Mouse (Mus musculus) lung, embryonic 14.5 days (tissue): ENCODE results near the gene Ddx3x. TPM values are rescaled to one million over a fixed set of nuclear protein-coding genes. Genes with fewer than 3 reads are reported as not detected.

Source experiments
- ATAC-seq: fragments of 200-750 bp; cut with Nextera tagmentation; 2 replicates; pipeline ENCODE4 v1.8.0; 2017; ENCODE audit warnings: mild to moderate bottlenecking, moderate TSS enrichment, moderate library complexity; ENCODE audit not compliant: insufficient read depth
- DNase-seq: peaks from one replicate; pipeline ENCODE4 v3.0.0-alpha.2; 2015
- H3K27ac ChIP-seq: fragments of 300-500 bp; sonication (generic); 2 replicates; pipeline ENCODE4 v1.5.1; 2014; ENCODE audit warnings: low read depth, mild to moderate bottlenecking, moderate library complexity
- H3K27me3 ChIP-seq: fragments of 300-500 bp; sonication (generic); 2 replicates; pipeline ENCODE4 v1.6.1; 2014; ENCODE audit warnings: low read length, control low read depth; ENCODE audit not compliant: insufficient read depth
- H3K36me3 ChIP-seq: fragments of 300-500 bp; sonication (generic); 2 replicates; pipeline ENCODE4 v1.6.1; 2014; ENCODE audit warnings: control low read depth; ENCODE audit not compliant: insufficient read depth
- H3K4me1 ChIP-seq: fragments of 300-500 bp; sonication (generic); 2 replicates; pipeline ENCODE4 v1.6.1; 2014; ENCODE audit warnings: antibody characterized with exemption, control low read depth; ENCODE audit not compliant: insufficient read depth
- H3K4me2 ChIP-seq: fragments of 300-500 bp; sonication (generic); 2 replicates; pipeline ENCODE4 v1.6.1; 2014; ENCODE audit warnings: mild to moderate bottlenecking
- H3K4me3 ChIP-seq: fragments of 300-500 bp; sonication (generic); 2 replicates; pipeline ENCODE4 v1.5.1; 2014; ENCODE audit warnings: low read depth, low read length
- H3K9ac ChIP-seq: fragments of 300-500 bp; sonication (generic); 2 replicates; pipeline ENCODE4 v1.6.1; 2014
- H3K9me3 ChIP-seq: fragments of 300-500 bp; sonication (generic); 2 replicates; pipeline ENCODE4 v1.6.1; 2016; ENCODE audit warnings: low read depth, low read length, control low read depth
- CTCF ChIP-seq: IDR thresholded peaks from 2 replicates; pipeline ENCODE4 v1.5.1; 2016; ENCODE audit warnings: antibody characterized with exemption, low read depth
- WGBS: fragments of 180-500 bp; shearing (Covaris S2); extraction: QIAGEN DNeasy Blood & Tissue Kit; methylation state at CpG from one replicate; pipeline ENCODE4 v1.1.7; 2014; 5-methylcytosine and 5-hydroxymethylcytosine counted together
- polyA plus RNA-seq: library from polyadenylated mRNA; unstranded; fragments of >200 nt; fragmentation: Nextera tagmentation; extraction: Ambion mirVana; gene quantifications from 2 replicates; pipeline ENCODE4 v1.2.1, GENCODE M21; 2014

Gene Ddx3x
- polyA plus RNA-seq, 1 experiment from 2014 or later: 164 TPM

DNA sequence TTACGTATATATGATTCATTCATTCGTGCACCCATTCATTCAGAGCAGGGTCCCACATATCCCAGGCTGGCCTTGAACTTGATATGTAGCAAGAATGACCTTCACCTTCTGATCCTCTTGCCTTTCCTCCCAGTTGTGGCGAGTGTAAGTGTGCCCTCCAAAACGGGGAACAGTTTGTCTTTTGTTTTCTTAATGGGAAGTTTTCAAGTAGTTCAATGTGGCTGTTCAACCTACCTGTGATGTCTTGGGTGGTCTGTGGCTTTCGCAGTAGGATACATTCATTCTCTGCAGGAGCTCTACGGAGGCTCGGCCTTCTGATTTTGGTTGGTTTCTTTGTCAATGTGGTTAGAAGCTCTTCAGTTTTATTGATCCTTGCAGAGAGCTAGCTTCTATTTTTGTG is 48.8 kb downstream of the Ddx3x start:
- H3K27ac ChIP-seq: no peak overlapping the region
- H3K27me3 ChIP-seq: no peaks in the 10 kb centered on the region; the same call in 1 of the 2 replicates
- ATAC-seq: no peak
- 73% methylated on average over 7 of the region's 7 CpGs for WGBS
- H3K4me2 ChIP-seq: no peak overlapping the region
- H3K4me3 ChIP-seq: no peak overlapping the region
- no peaks in the 10 kb centered on the region for H3K4me1 ChIP-seq
- H3K36me3 ChIP-seq: no peaks in the 10 kb centered on the region
- no peak for DNase-seq
- H3K9me3 ChIP-seq: no peaks in the 10 kb centered on the region; the same call in 1 of the 2 replicates
- no peak overlapping the region for H3K9ac ChIP-seq
- no peak for TF ChIP-seq CTCF

Other genes starting within 250 kb of the Ddx3x start
- 54.9 and 57.6 TPM in 2 replicates for gene Usp9x, start 209.5 kb upstream of the Ddx3x start, polyA plus RNA-seq
- 0.03 and 0.05 TPM in 2 replicates for gene Nyx, start 185.1 kb downstream of the Ddx3x start, polyA plus RNA-seq